Mouse (Mus musculus) hindbrain, embryonic 14.5 days (tissue): ENCODE data around the gene Cbx6. TPM values are rescaled to one million over a fixed set of nuclear protein-coding genes. Genes with fewer than 3 reads are reported as not detected.
A peak's percentile ranks its signal among the peaks of the same experiment; 100 is the strongest.

Experiments used
- ATAC-seq: fragments of 200-750 bp; cut with Nextera tagmentation; 2 replicates; pipeline ENCODE4 v1.8.0; 2017; ENCODE audit warnings: moderate number of reproducible peaks, mild to moderate bottlenecking, moderate TSS enrichment, moderate library complexity; ENCODE audit not compliant: low FRiP score
- DNase-seq: peaks from one replicate; pipeline ENCODE4 v3.0.0-alpha.2; 2015; ENCODE audit warnings: low spot score
- H3K27ac ChIP-seq: fragments of 300-500 bp; sonication (generic); 2 replicates; pipeline ENCODE4 v1.5.1; 2014; ENCODE audit warnings: mild to moderate bottlenecking, moderate library complexity
- H3K27me3 ChIP-seq: fragments of 300-500 bp; sonication (generic); 2 replicates; pipeline ENCODE4 v1.6.1; 2014; ENCODE audit warnings: mild to moderate bottlenecking, low read length, mixed read lengths; ENCODE audit not compliant: control insufficient read depth, insufficient read depth
- H3K36me3 ChIP-seq: fragments of 300-500 bp; sonication (generic); replicated peaks from 2 replicates; pipeline ENCODE4 v1.6.1; 2014; ENCODE audit not compliant: control insufficient read depth, insufficient read depth
- H3K4me1 ChIP-seq: fragments of 300-500 bp; sonication (generic); replicated peaks from 2 replicates; pipeline ENCODE4 v1.6.1; 2014; ENCODE audit warnings: antibody characterized with exemption, low read length, mixed read lengths; ENCODE audit not compliant: control insufficient read depth, insufficient read depth
- H3K4me2 ChIP-seq: fragments of 300-500 bp; sonication (generic); replicated peaks from 2 replicates; pipeline ENCODE4 v1.6.1; 2014; ENCODE audit warnings: mild to moderate bottlenecking, moderate library complexity
- H3K4me3 ChIP-seq: fragments of 300-500 bp; sonication (generic); replicated peaks from 2 replicates; pipeline ENCODE4 v1.5.1; 2014; ENCODE audit warnings: mild to moderate bottlenecking, low read length
- H3K9ac ChIP-seq: fragments of 300-500 bp; sonication (generic); 2 replicates; pipeline ENCODE4 v1.6.1; 2014
- H3K9me3 ChIP-seq: fragments of 300-500 bp; sonication (generic); 2 replicates; pipeline ENCODE4 v1.6.1; 2016; ENCODE audit warnings: low read length; ENCODE audit not compliant: control insufficient read depth
- WGBS: fragments of 180-500 bp; shearing (Covaris S2); extraction: QIAGEN DNeasy Blood & Tissue Kit; methylation state at CpG from one replicate; pipeline ENCODE4 v1.1.7; 2014; 5-methylcytosine and 5-hydroxymethylcytosine counted together
- polyA plus RNA-seq: library from polyadenylated mRNA; unstranded; fragments of >200 nt; fragmentation: Nextera tagmentation; extraction: Ambion mirVana; gene quantifications from 2 replicates; pipeline ENCODE4 v1.2.1, GENCODE M21; 2014

The Cbx6 gene
- polyA plus RNA-seq, 1 experiment from 2014 or later, result 39.8 TPM

DNA sequence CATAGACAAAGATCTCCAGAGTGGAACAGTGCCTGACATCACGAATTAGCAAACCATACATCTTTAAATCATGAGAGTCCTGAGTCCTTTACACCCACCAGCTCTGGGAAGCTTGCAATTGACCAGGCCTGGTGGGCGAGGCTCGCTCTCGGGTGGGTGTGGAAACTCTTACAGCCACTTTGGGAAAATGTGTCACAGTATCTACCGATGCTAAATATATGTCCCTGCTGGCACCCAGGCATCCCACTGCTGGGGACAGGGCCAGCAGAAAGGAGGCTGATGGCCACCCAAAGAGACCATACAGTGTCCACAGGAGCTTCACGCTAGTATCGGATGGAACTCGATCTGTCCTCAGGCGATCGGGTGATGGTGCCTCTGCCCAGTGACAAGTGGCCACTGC lies 35.9 kb downstream of the Cbx6 start:
- Histone ChIP-seq H3K27me3 (peaks cover 16% of the 10 kb centered on the region), H3K9me3 (no peaks in the 10 kb centered on the region), H3K9ac (no peak overlapping the region), H3K4me2 (no peak overlapping the region), H3K27ac (no peak overlapping the region), H3K4me3 (no peak overlapping the region), H3K36me3 (0 out of 2 replicates have a peak, but pooled peaks cover 3% of the 10 kb centered on the region), H3K4me1 (peaks cover 6% of the 10 kb centered on the region; the same call in 1 of the 2 replicates)
- ATAC-seq, result no peak
- 87% methylated on average over 10 of the region's 10 CpGs for WGBS
- DNase-seq, result no peak

DNA sequence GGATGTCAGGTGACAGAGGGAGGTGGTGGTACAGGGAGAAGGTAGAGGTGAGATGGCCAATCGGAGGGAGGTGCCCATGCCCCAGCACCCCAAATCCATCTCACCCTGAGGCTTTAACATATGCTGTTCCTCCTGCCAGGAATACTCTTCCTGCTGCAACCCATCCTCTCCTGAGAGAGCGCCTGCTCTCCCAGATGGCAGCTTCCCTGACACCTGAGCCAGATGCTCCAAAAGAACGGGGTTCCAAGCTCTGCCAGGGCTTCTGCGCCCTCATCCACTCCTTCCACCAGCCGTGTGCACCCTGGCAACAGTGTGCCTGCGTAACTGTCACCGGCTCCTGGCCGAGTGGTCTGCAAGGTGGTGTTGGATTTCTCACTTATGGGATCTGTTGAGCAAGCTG lies 36.8 kb downstream of the Cbx6 start:
- Histone ChIP-seq H3K4me2 (no peak overlapping the region), H3K9me3 (no peaks in the 10 kb centered on the region), H3K9ac (no peak overlapping the region), H3K27me3 (peaks cover 7% of the 10 kb centered on the region), H3K4me1 (peaks cover 6% of the 10 kb centered on the region; the same call in 1 of the 2 replicates), H3K36me3 (0 out of 2 replicates have a peak, but pooled peaks cover 3% of the 10 kb centered on the region), H3K4me3 (no peak overlapping the region), H3K27ac (no peak overlapping the region)
- ATAC-seq (no peak), DNase-seq (no peak)
- 85% methylated on average over 8 of the region's 8 CpGs for WGBS

DNA sequence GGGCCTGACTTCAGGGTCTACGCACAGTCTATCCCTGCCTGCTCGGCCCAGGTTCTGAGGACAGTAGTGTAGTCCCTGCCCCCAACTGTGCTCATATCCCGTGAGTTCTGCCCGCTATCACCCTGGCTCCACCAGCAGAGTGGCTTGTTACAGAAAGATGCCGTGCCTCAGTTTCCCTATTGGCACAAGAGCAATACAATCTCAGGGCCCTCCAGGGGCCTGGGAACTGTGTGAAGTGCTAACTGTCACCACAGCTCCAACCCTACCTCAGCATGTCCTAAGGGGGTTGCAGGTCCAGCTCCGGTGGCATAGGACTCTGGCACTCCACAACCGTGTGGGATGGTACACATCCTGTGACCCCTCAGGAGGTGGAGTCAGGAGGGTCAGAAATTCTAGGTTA lies 37.4 kb downstream of the Cbx6 start:
- H3K4me1 ChIP-seq, result peaks cover under 1% of the 10 kb centered on the region; the same call in 1 of the 2 replicates
- 83% methylated on average over 7 of the region's 7 CpGs for WGBS
- H3K9ac ChIP-seq, result no peak overlapping the region
- H3K27me3 ChIP-seq, result peaks cover 2% of the 10 kb centered on the region; the same call in 1 of the 2 replicates
- no peak overlapping the region for H3K4me3 ChIP-seq
- no peak overlapping the region for H3K27ac ChIP-seq
- no peak overlapping the region for H3K4me2 ChIP-seq
- ATAC-seq, result no peak
- H3K36me3 ChIP-seq, result 0 out of 2 replicates have a peak, but pooled peaks cover 3% of the 10 kb centered on the region
- no peaks in the 10 kb centered on the region for H3K9me3 ChIP-seq
- DNase-seq, result no peak

DNA sequence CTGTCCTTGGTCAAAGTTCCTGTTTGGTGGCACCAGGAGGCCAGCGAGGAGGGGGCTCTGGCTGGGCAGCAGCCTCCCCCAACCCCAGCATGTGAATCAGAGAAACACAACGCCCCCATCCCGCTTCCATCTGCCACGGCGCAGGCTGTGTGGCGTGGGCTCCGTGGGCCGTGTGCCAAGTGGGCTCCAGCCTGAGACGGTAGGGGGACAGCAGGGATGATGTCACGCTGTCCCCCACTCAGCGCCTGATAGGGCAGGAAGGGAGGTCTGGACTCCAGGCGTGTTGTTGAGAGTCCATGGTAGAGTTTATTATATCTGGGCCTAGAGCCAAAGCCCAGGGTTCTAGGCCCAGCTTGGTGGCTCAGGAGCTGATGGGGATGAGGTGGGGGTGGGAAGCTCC lies 38.2 kb downstream of the Cbx6 start:
- Histone ChIP-seq H3K36me3 (0 out of 2 replicates have a peak, but pooled peaks cover 3% of the 10 kb centered on the region), H3K27ac (no peak overlapping the region), H3K27me3 (no peaks in the 10 kb centered on the region), H3K4me1 (no peaks in the 10 kb centered on the region), H3K9me3 (no peaks in the 10 kb centered on the region), H3K4me3 (no peak overlapping the region), H3K9ac (no peak overlapping the region), H3K4me2 (no peak overlapping the region)
- no peak for ATAC-seq
- DNase-seq, result no peak
- 77% methylated on average over 12 of the region's 12 CpGs for WGBS

DNA sequence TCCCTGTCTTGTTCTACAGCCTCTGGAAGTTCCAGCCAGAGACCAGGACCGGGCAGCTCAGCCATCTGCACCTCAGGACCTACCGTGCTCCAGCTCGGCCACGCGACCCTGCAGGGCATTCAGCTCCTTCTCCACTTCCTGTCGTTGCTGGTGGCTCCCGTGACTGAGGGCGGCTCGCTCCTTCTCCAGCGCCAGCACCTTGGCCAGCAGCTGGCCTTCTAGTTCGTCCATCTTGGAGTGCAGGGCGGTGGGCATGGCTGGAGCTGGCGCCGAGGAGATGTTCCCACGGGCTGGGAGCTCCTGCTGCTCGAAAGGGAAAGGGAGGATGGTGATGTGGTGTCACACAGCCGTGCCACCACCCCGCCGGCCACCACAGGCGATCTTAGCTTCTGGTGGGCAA lies 40.3 kb downstream of the Cbx6 start:
- Histone ChIP-seq H3K36me3 (0 out of 2 replicates have a peak, but pooled peaks cover 6% of the 10 kb centered on the region), H3K4me2 (no peak overlapping the region), H3K9me3 (no peaks in the 10 kb centered on the region), H3K4me1 (no peaks in the 10 kb centered on the region), H3K27ac (no peak overlapping the region), H3K9ac (no peak overlapping the region), H3K4me3 (no peak overlapping the region), H3K27me3 (no peaks in the 10 kb centered on the region)
- DNase-seq (no peak), ATAC-seq (no peak)
- WGBS, result 36% methylated on average over 20 of the region's 20 CpGs

DNA sequence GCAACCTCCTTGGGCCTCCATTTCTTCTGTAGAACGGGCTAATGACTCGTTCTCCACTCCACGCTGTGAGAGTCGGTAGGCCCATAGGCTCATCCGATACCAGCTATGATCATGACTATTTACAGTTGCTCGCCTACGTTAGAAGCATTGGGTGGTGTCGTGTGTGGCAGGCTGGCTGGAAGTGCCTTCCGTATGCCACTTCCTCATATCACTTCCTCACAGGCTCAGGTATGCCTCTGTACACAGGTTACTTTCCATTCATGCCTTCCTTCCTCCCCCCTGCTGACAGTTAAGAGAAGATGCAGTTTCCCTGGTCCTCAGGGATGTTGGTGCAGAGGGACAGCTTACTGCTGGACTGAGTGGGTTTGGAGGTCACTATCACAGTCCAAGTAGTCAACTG lies 41.4 kb downstream of the Cbx6 start:
- WGBS, result 94% methylated on average over 9 of the region's 9 CpGs
- DNase-seq (no peak), ATAC-seq (no peak)
- Histone ChIP-seq H3K27me3 (no peaks in the 10 kb centered on the region), H3K4me3 (no peak overlapping the region), H3K27ac (no peak overlapping the region), H3K4me2 (no peak overlapping the region), H3K9ac (no peak overlapping the region), H3K4me1 (peaks cover 2% of the 10 kb centered on the region; the same call in 1 of the 2 replicates), H3K9me3 (no peaks in the 10 kb centered on the region), H3K36me3 (0 out of 2 replicates have a peak, but pooled peaks cover 6% of the 10 kb centered on the region)

DNA sequence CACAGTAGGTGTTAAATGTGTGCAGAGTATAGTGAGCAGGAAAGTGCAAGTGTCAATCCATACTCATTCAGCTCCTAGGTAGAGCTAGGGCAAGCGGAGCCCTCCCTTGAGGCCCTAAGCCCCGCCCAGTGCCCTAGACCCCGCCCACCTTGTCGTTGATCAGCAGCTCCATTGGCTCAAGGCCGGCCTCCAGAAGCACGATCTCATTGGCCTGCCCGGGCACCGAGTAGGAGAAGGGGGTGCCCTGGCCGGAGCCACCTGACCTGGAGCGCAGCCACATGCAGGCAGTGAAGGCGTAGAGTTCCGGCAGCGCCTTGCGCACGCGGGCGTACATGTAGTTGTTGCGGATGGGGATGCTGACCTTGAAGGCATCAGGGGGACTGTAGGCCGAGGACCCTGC lies 42.0 kb downstream of the Cbx6 start:
- H3K27ac ChIP-seq, result no peak overlapping the region
- 17% methylated on average over 19 of the region's 19 CpGs for WGBS
- H3K4me1 ChIP-seq, result peaks cover 8% of the 10 kb centered on the region; the same call in 1 of the 2 replicates
- 0 out of 2 replicates have a peak, but pooled peaks cover 6% of the 10 kb centered on the region for H3K36me3 ChIP-seq
- no peak overlapping the region for H3K4me3 ChIP-seq
- DNase-seq, result no peak
- H3K27me3 ChIP-seq, result no peaks in the 10 kb centered on the region
- no peak overlapping the region for H3K9ac ChIP-seq
- H3K9me3 ChIP-seq, result no peaks in the 10 kb centered on the region
- H3K4me2 ChIP-seq, result no peak overlapping the region
- ATAC-seq, result no peak

DNA sequence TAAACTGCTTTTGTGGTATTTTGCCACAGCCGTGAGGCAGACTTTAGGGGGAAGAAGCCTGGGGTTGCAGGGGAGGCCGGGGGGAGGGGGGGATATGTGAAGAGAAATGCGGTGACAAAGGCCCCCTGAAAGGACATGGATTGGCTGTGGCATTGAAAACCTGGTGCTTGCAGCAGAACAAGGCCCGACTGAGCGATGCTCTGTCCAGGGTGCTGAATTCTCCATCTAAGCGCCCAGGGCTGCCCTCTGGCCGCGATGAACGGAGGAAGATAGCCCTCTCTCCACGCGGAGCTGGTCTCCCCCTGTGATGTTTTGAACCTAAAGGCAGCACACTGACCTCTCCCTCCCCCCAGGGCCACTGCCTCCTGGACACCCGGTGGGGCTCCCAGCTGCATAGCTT lies 43.0 kb downstream of the Cbx6 start:
- H3K27me3 ChIP-seq, result no peaks in the 10 kb centered on the region
- no peak for ATAC-seq

DNA sequence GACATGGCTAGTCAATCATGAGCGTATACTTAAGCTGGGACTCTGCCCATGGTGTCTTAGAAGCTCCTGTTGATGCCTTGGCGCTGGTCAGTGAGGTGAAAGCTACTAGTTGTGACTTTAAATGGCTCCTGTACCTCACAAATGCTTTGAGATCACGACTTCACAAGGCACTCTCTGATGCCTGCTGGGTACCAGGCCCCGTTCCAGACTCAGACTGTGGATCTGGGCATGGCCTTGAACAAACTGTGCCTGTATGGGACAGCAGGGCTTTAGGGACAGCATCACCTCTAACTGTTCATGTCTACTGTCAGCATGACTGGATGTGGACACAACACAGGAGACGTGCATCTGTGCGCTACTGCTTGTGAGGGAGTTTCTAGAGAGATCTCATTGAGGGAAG lies 43.6 kb downstream of the Cbx6 start:
- Histone ChIP-seq H3K9me3 (no peaks in the 10 kb centered on the region), H3K4me3 (no peak overlapping the region), H3K9ac (no peak overlapping the region), H3K4me1 (peaks cover 13% of the 10 kb centered on the region; the same call in 1 of the 2 replicates), H3K4me2 (no peak overlapping the region), H3K27ac (no peak overlapping the region), H3K27me3 (no peaks in the 10 kb centered on the region), H3K36me3 (0 out of 2 replicates have a peak, but pooled peaks cover 6% of the 10 kb centered on the region)
- WGBS, result 86% methylated on average over 6 of the region's 6 CpGs
- no peak for DNase-seq
- no peak for ATAC-seq

More for the DNA sequence above, 43.0 kb downstream of the Cbx6 start:
- no peak overlapping the region for H3K4me2 ChIP-seq
- 0 out of 2 replicates have a peak, but pooled peaks cover 6% of the 10 kb centered on the region for H3K36me3 ChIP-seq
- no peaks in the 10 kb centered on the region for H3K9me3 ChIP-seq
- peak; percentile 49 for DNase-seq
- no peak overlapping the region for H3K27ac ChIP-seq
- WGBS, result 9% methylated on average over 12 of the region's 12 CpGs
- H3K9ac ChIP-seq, result no peak overlapping the region
- no peak overlapping the region for H3K4me3 ChIP-seq
- H3K4me1 ChIP-seq, result peaks cover 13% of the 10 kb centered on the region; the same call in 1 of the 2 replicates

DNA sequence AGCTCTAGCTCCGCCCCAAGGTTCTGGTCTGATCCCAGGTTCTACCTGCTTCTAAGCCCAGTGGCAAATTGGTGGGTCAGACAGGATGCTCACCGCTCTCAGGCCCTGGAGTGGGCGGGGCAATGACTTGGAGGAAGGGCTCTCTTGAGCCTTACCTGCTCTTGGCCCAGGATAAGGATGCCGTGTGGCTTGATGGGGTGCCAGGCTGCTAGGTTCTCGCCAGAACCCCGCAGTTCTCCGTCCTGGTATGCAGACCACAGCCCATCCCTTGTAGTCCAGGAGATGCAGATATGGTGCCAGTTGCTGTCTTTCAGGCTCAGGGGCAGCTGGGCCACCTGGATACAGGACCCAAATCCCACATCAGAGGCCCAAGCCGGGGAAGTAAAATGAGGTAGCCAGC lies 44.4 kb downstream of the Cbx6 start:
- no peak for DNase-seq
- H3K27me3 ChIP-seq, result no peaks in the 10 kb centered on the region
- H3K4me1 ChIP-seq, result peaks cover 13% of the 10 kb centered on the region; the same call in 1 of the 2 replicates
- no peak overlapping the region for H3K9ac ChIP-seq
- no peak overlapping the region for H3K4me2 ChIP-seq
- no peaks in the 10 kb centered on the region for H3K9me3 ChIP-seq
- no peak overlapping the region for H3K27ac ChIP-seq
- no peak overlapping the region for H3K4me3 ChIP-seq
- 0 out of 2 replicates have a peak, but pooled peaks cover 6% of the 10 kb centered on the region for H3K36me3 ChIP-seq
- ATAC-seq, result no peak
- 65% methylated on average over 8 of the region's 8 CpGs for WGBS
